Mouse (Mus musculus) heart, postnatal 0 days (tissue): ENCODE measurements around the gene Hfe2. TPM values are rescaled to one million over a fixed set of nuclear protein-coding genes. Genes with fewer than 3 reads are reported as not detected.

Source experiments
- ATAC-seq: fragments of 200-750 bp; cut with Nextera tagmentation; 2 replicates; pipeline ENCODE4 v1.8.0; 2017; ENCODE audit warnings: low read depth, moderate number of reproducible peaks, moderate library complexity; ENCODE audit not compliant: insufficient read depth
- DNase-seq: peaks from one replicate; pipeline ENCODE4 v3.0.0-alpha.2; 2016; ENCODE audit warnings: low spot score
- H3K27ac ChIP-seq: fragments of 300-500 bp; sonication (generic); 2 replicates; pipeline ENCODE4 v1.5.1; 2014; ENCODE audit warnings: low read depth, mild to moderate bottlenecking
- H3K27me3 ChIP-seq: fragments of 300-500 bp; sonication (generic); 2 replicates; pipeline ENCODE4 v1.6.1; 2014; ENCODE audit warnings: low read length, mixed read lengths; ENCODE audit not compliant: control insufficient read depth, insufficient read depth
- H3K36me3 ChIP-seq: fragments of 300-500 bp; sonication (generic); replicated peaks from 2 replicates; pipeline ENCODE4 v1.6.1; 2014; ENCODE audit warnings: low read length, mixed read lengths; ENCODE audit not compliant: control insufficient read depth, insufficient read depth
- H3K4me1 ChIP-seq: fragments of 300-500 bp; sonication (generic); 2 replicates; pipeline ENCODE4 v1.6.1; 2014; ENCODE audit warnings: antibody characterized with exemption; ENCODE audit not compliant: control insufficient read depth, insufficient read depth
- H3K4me2 ChIP-seq: fragments of 300-500 bp; sonication (generic); 2 replicates; pipeline ENCODE4 v1.6.1; 2014; ENCODE audit warnings: low read depth, mild to moderate bottlenecking, low read length, moderate library complexity
- H3K4me3 ChIP-seq: fragments of 300-500 bp; sonication (generic); 2 replicates; pipeline ENCODE4 v1.5.1; 2014; ENCODE audit warnings: low read depth, low read length
- H3K9ac ChIP-seq: fragments of 300-500 bp; sonication (generic); replicated peaks from 2 replicates; pipeline ENCODE4 v1.6.1; 2014; ENCODE audit warnings: low read depth, low read length, mixed read lengths
- H3K9me3 ChIP-seq: fragments of 300-500 bp; sonication (generic); replicated peaks from 2 replicates; pipeline ENCODE4 v1.6.1; 2016; ENCODE audit warnings: low read length; ENCODE audit not compliant: control insufficient read depth
- CTCF ChIP-seq: IDR thresholded peaks from 2 replicates; pipeline ENCODE4 v1.5.1; 2016; ENCODE audit warnings: antibody characterized with exemption, control low read depth, low read depth
- EP300 ChIP-seq: IDR thresholded peaks from 2 replicates; pipeline ENCODE4 v1.6.1; 2016; ENCODE audit warnings: antibody characterized with exemption, low read depth
- WGBS: fragments of 180-500 bp; shearing (Covaris S2); extraction: QIAGEN DNeasy Blood & Tissue Kit; methylation state at CpG from one replicate; pipeline ENCODE4 v1.1.7; 2014; 5-methylcytosine and 5-hydroxymethylcytosine counted together
- polyA plus RNA-seq: library from polyadenylated mRNA; unstranded; fragments of >200 nt; fragmentation: Nextera tagmentation; extraction: Ambion mirVana; gene quantifications from 2 replicates; pipeline ENCODE4 v1.2.1, GENCODE M21; 2015
- total RNA-seq: library from RNA; depleted of rRNA; stranded (reverse); fragments of >200 nt; gene quantifications from 2 replicates; pipeline ENCODE4 v1.2.3, GENCODE M21; 2014; ENCODE audit warnings: low replicate concordance

Gene Hfe2
- total and polyA plus RNA-seq, 2 experiments from 2014 or later = 25.9 to 81.3 TPM

GRCm38 (mm10) chr3:96549346-96549745, 24.4 kb downstream of the Hfe2 start:
- Histone ChIP-seq H3K9ac (peak overlapping the region; percentile 1; the same call in 1 of the 2 replicates), H3K4me2 (0 out of 2 replicates have a peak overlapping the region, but pooled peaks have one; percentile 21), H3K27me3 (no peaks in the 10 kb centered on the region), H3K4me3 (no peak overlapping the region), H3K36me3 (no peaks in the 10 kb centered on the region), H3K9me3 (no peaks in the 10 kb centered on the region), H3K4me1 (peaks cover 31% of the 10 kb centered on the region), H3K27ac (peak overlapping the region; percentile 69)
- DNase-seq (no peak), ATAC-seq (peak; percentile 28; the same call in 1 of the 2 replicates)
- no peak for TF ChIP-seq EP300
- no peak for TF ChIP-seq CTCF
- WGBS = 55% methylated on average over 5 of the region's 5 CpGs

GRCm38 (mm10) chr3:96551203-96551602, 26.2 kb downstream of the Hfe2 start:
- H3K4me2 ChIP-seq = peak overlapping the region; percentile 14; the same call in 1 of the 2 replicates
- no peak overlapping the region for H3K9ac ChIP-seq
- H3K36me3 ChIP-seq = no peaks in the 10 kb centered on the region
- 10% methylated on average over 8 of the region's 8 CpGs for WGBS
- peak overlapping the region; percentile 71 for H3K27ac ChIP-seq
- no peaks in the 10 kb centered on the region for H3K27me3 ChIP-seq
- TF ChIP-seq EP300 (peak; percentile 55; the same call in 1 of the 2 replicates), CTCF (peak; percentile 68)
- H3K9me3 ChIP-seq = no peaks in the 10 kb centered on the region
- ATAC-seq = no peak
- H3K4me3 ChIP-seq = no peak overlapping the region
- DNase-seq = peak; percentile 78
- H3K4me1 ChIP-seq = peaks cover 46% of the 10 kb centered on the region

- no peak overlapping the region for H3K4me3 ChIP-seq
- 54% methylated on average over 7 of the region's 7 CpGs for WGBS
- no peaks in the 10 kb centered on the region for H3K36me3 ChIP-seq
- H3K4me2 ChIP-seq = no peak overlapping the region
- no peak for ATAC-seq
- peak overlapping the region; percentile 71 for H3K27ac ChIP-seq
- H3K27me3 ChIP-seq = no peaks in the 10 kb centered on the region
- H3K9ac ChIP-seq = no peak overlapping the region; the same call in 1 of the 2 replicates
- no peak for DNase-seq
- H3K9me3 ChIP-seq = no peaks in the 10 kb centered on the region
- peaks cover 48% of the 10 kb centered on the region for H3K4me1 ChIP-seq
- TF ChIP-seq CTCF (no peak), EP300 (no peak)
Observed at GRCm38 (mm10) chr3:96551890-96552289, 26.9 kb downstream of the Hfe2 start.

GRCm38 (mm10) chr3:96553601-96554000, 28.6 kb downstream of the Hfe2 start:
- DNase-seq (no peak), ATAC-seq (no peak)
- H3K4me2 ChIP-seq = no peak overlapping the region
- no peak overlapping the region for H3K9ac ChIP-seq
- 72% methylated on average over 6 of the region's 6 CpGs for WGBS
- H3K27ac ChIP-seq = peak overlapping the region; percentile 96; the same call in 1 of the 2 replicates
- H3K27me3 ChIP-seq = no peaks in the 10 kb centered on the region
- no peaks in the 10 kb centered on the region for H3K36me3 ChIP-seq
- TF ChIP-seq CTCF (no peak), EP300 (no peak)
- H3K4me3 ChIP-seq = no peak overlapping the region
- no peaks in the 10 kb centered on the region for H3K9me3 ChIP-seq
- H3K4me1 ChIP-seq = peaks cover 44% of the 10 kb centered on the region

GRCm38 (mm10) chr3:96554251-96554650, 29.3 kb downstream of the Hfe2 start:
- H3K27me3 ChIP-seq = no peaks in the 10 kb centered on the region
- H3K36me3 ChIP-seq = peaks cover 6% of the 10 kb centered on the region
- WGBS = 75% methylated on average over 6 of the region's 6 CpGs
- H3K4me2 ChIP-seq = no peak overlapping the region
- peaks cover 44% of the 10 kb centered on the region for H3K4me1 ChIP-seq
- peak overlapping the region; percentile 96 for H3K27ac ChIP-seq
- H3K4me3 ChIP-seq = no peak overlapping the region
- H3K9me3 ChIP-seq = no peaks in the 10 kb centered on the region
- DNase-seq (no peak), ATAC-seq (no peak)
- no peak for TF ChIP-seq EP300
- TF ChIP-seq CTCF = no peak
- H3K9ac ChIP-seq = peak overlapping the region; percentile 16; the same call in 1 of the 2 replicates
